Comparison of ENCODE assay signal across 20 mouse cellular contexts in genomic region chr11:114588554-114588953, GRCm38 (mm10).
DNase-seq lines count a peak whose midpoint lies in the region; TF ChIP-seq lines count a peak whose summit lies in the region.
"Had no signal": no experiment of that assay in that cellular context is flagged by ENCODE, and none has a peak within 500 bp of the region (broad histone marks: within the 10 kb centered on the region; RNA-seq: fewer than 3 reads in every experiment).

No protein-coding gene starts in this region.

- H3K36me3 ChIP-seq in E14TG2a.4 (ENCODE audit: insufficient read depth, low read length): no peaks in the 10 kb centered on the region
- H3K36me3 ChIP-seq in ES-E14 (ENCODE audit: control insufficient read depth, insufficient read depth, low read length, poor library complexity, severe bottlenecking): no peaks in the 10 kb centered on the region
- H3K36me3 ChIP-seq: embryonic facial prominence, embryonic 10.5 days; embryonic facial prominence, embryonic 12.5 days; forebrain, embryonic 15.5 days; G1E had no signal

- DNase-seq in ES-E14 (ENCODE audit: low read depth, low spot score): peak; percentile 76
- DNase-seq in WW6 (ENCODE audit: low read depth, low spot score): peak; percentile 81
- no peak for DNase-seq in ovary, adult 18-20 months (ENCODE audit: low spot score)
- no peak for DNase-seq in B cell, adult 2 months
- no peak for DNase-seq in gastrocnemius, postnatal 4 days (ENCODE audit: low spot score in 2 of 2)
- DNase-seq: adrenal gland, adult 2 months; adrenal gland, postnatal 10 days; adrenal gland, postnatal 36 days; cerebellum, adult 11-12 months; cerebellum, adult 2 months; cerebellum, adult 9-10 months; cerebellum, postnatal 10 days; cerebellum, postnatal 25 days; forebrain, postnatal 0 days had no signal

- TF ChIP-seq CTCF in E14TG2a.4 (conservative IDR thresholded peaks at IDR 0.05; ENCODE audit: low read length): no peak

- peaks cover 9% of the 10 kb centered on the region; the same call in 1 of the 2 replicates for H3K9me3 ChIP-seq in E14TG2a.4 (ENCODE audit: low read length)
- H3K9me3 ChIP-seq in ES-E14 (ENCODE audit: control insufficient read depth, insufficient read depth, low read depth, low read length): no peaks in the 10 kb centered on the region
- H3K9me3 ChIP-seq: embryonic facial prominence, embryonic 10.5 days; forebrain, embryonic 15.5 days had no signal

- in situ Hi-C loops in ES-E14 (cut with MboI; ENCODE audit: low sequenced_read_pairs in 2 of 2, unreplicated experiment in 2 of 2): no loop called here

- H3K27ac ChIP-seq in ES-E14 (ENCODE audit: insufficient read depth, low read depth, low read length, poor library complexity, severe bottlenecking): no peak overlapping the region
- H3K27ac ChIP-seq: embryonic facial prominence, embryonic 10.5 days; embryonic facial prominence, embryonic 12.5 days; forebrain, embryonic 13.5 days; forebrain, embryonic 15.5 days had no signal

- H3K4me3 ChIP-seq in E14TG2a.4 (replicated peaks; ENCODE audit: low read length): peak overlapping the region; percentile 39; the same call in 1 of the 2 replicates
- peak overlapping the region; percentile 3 to 6; a peak in 1 of 4 replicates for H3K4me3 ChIP-seq in ES-E14 (ENCODE audit: insufficient read depth in 1 of 2, low read depth in 1 of 2, low read length in 2 of 2, poor library complexity in 1 of 2, severe bottlenecking in 1 of 2)
- H3K4me3 ChIP-seq: embryonic facial prominence, embryonic 10.5 days; embryonic facial prominence, embryonic 12.5 days; forebrain, embryonic 13.5 days; forebrain, embryonic 15.5 days had no signal

- H3K9ac ChIP-seq in ES-E14 (ENCODE audit: insufficient read depth, low read depth, low read length, poor library complexity, severe bottlenecking): no peak overlapping the region
- H3K9ac ChIP-seq: embryonic facial prominence, embryonic 12.5 days; forebrain, embryonic 13.5 days; forebrain, embryonic 15.5 days; forebrain, postnatal 0 days had no signal

- no peaks in the 10 kb centered on the region for H3K27me3 ChIP-seq in E14TG2a.4 (ENCODE audit: insufficient read depth, low read length)
- H3K27me3 ChIP-seq: embryonic facial prominence, embryonic 12.5 days; forebrain, embryonic 13.5 days; forebrain, embryonic 15.5 days had no signal

- H3K4me1 ChIP-seq in E14TG2a.4 (replicated peaks; ENCODE audit: low read depth, low read length) (peaks cover 77% of the 10 kb centered on the region), ES-E14 (ENCODE audit: control insufficient read depth in 2 of 2, insufficient read depth in 2 of 2, low read length in 2 of 2, poor library complexity in 1 of 2) (peaks cover 2 to 17% of the 10 kb centered on the region in 2 experiments; a peak in 3 of 4 replicates)
- H3K4me1 ChIP-seq: embryonic facial prominence, embryonic 12.5 days; forebrain, embryonic 15.5 days had no signal

TF ChIP-seq in ES-E14, 5 proteins besides CTCF, POLR2A, EP300 and RAD21:
- TF ChIP-seq CHD2 (IDR thresholded peaks at IDR 0.05; ENCODE audit: low read depth, low read length) (0 out of 2 replicates have a peak, but pooled peaks have one; percentile 35), HCFC1 (IDR thresholded peaks at IDR 0.05; ENCODE audit: borderline replicate concordance, insufficient read depth, low read length) (no peak)

Comparison
In these comparisons a context has a peak if more than half of its experiments do, and no peak if none do; other contexts are left out.
1. DNase-seq: peak in ES-E14 (single experiment) and WW6 (single experiment); none in ovary, adult 18-20 months (single experiment), B cell, adult 2 months (0 of 2) and gastrocnemius, postnatal 4 days (0 of 2).